Mouse (Mus musculus): ENCODE measurements around the gene Peli1. TPM values are rescaled to one million over a fixed set of nuclear protein-coding genes. Genes with fewer than 3 reads are reported as not detected.

Peli1 gene
- polyA plus RNA-seq, 1 experiment: 9.1 TPM

DNA sequence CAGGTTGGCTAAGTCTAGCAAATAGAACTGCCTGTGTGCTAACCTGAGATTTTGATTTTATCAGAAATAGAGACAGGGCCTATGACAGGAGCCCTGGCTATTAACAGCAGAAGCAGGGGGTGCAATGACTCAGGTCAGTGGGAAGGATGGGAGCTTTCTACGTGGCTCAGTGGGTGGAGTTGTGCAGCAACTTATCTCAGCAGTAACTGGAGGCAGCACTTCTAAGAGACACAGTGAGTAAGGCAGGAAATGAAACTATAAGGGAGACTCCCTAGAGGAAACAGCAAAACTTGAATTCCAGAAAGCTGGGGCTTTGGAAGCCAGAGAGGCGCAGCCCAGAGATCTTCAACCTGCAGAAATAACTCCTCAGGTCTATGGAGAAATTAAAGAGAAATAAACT, 8.4 kb upstream of the Peli1 start:
- H3K4me1 ChIP-seq (ENCODE audit: control insufficient read depth, insufficient read depth, low read length): no peaks in the 10 kb centered on the region
- no peak overlapping the region for H3K4me3 ChIP-seq (replicated peaks; ENCODE audit: control insufficient read depth, low read depth, low read length)
- H3K27ac ChIP-seq (ENCODE audit: control insufficient read depth, insufficient read depth, low read depth, low read length, poor library complexity): no peak overlapping the region
- 42% methylated on average over 2 of the region's 2 CpGs for WGBS
- TF ChIP-seq POLR2A (IDR thresholded peaks at IDR 0.05; ENCODE audit: borderline replicate concordance, control insufficient read depth, low read depth, low read length): no peak
- TF ChIP-seq CTCF (IDR thresholded peaks at IDR 0.05; ENCODE audit: control insufficient read depth, insufficient read depth, low read length): no peak

DNA sequence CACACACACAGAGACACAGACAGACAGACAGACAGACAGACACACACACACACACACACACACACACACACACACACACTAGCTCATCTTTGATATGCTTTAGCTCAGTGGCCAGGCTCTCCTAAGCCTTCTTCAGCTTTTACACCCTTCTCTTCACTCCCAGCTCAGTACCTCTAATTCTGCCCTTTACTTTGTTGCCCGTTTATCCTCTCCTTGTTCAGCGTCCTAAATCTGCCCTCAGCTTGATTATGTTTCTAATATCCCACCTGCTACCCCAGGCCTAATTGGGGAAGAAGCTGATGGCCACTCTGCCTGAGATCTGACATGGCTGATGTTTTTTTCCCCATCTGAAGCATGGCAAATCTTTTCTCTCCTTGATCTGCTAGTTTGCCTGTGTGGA, 2.7 kb upstream of the Peli1 start:
- 68% methylated on average over 2 of the region's 2 CpGs for WGBS

DNA sequence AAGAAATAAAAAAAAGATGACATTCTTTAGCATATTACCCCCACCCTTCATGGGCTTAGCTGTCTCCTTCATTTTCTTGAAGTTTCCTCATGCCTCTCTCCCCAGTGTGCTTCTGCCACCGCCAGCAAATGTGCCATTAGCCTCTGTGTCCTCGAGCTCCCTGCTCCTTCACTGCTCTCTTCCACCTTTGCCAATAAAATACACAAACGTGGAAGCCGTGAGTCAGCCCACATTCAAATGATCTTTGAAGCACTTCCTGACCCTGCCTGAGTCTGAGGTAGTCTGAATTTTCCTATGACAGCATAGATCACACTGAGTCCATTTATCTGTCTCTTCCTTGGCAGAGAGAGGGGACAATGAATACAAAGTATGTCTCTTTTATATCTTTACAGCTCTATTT, 1.5 kb upstream of the Peli1 start:
- TF ChIP-seq CTCF (IDR thresholded peaks at IDR 0.05; ENCODE audit: control insufficient read depth, insufficient read depth, low read length): no peak
- no peak for TF ChIP-seq POLR2A (IDR thresholded peaks at IDR 0.05; ENCODE audit: borderline replicate concordance, control insufficient read depth, low read depth, low read length)
- Histone ChIP-seq H3K4me1 (ENCODE audit: control insufficient read depth, insufficient read depth, low read length) (0 out of 2 replicates have a peak, but pooled peaks cover 2% of the 10 kb centered on the region), H3K4me3 (replicated peaks; ENCODE audit: control insufficient read depth, low read depth, low read length) (no peak overlapping the region), H3K27ac (ENCODE audit: control insufficient read depth, insufficient read depth, low read depth, low read length, poor library complexity) (no peak overlapping the region)
- 48% methylated on average over 4 of the region's 4 CpGs for WGBS

More for the DNA sequence above, 2.7 kb upstream of the Peli1 start:
- no peak overlapping the region for H3K27ac ChIP-seq (ENCODE audit: control insufficient read depth, insufficient read depth, low read depth, low read length, poor library complexity)
- 0 out of 2 replicates have a peak, but pooled peaks cover 2% of the 10 kb centered on the region for H3K4me1 ChIP-seq (ENCODE audit: control insufficient read depth, insufficient read depth, low read length)
- H3K4me3 ChIP-seq (replicated peaks; ENCODE audit: control insufficient read depth, low read depth, low read length): no peak overlapping the region
- TF ChIP-seq POLR2A (IDR thresholded peaks at IDR 0.05; ENCODE audit: borderline replicate concordance, control insufficient read depth, low read depth, low read length): no peak
- no peak for TF ChIP-seq CTCF (IDR thresholded peaks at IDR 0.05; ENCODE audit: control insufficient read depth, insufficient read depth, low read length)

DNA sequence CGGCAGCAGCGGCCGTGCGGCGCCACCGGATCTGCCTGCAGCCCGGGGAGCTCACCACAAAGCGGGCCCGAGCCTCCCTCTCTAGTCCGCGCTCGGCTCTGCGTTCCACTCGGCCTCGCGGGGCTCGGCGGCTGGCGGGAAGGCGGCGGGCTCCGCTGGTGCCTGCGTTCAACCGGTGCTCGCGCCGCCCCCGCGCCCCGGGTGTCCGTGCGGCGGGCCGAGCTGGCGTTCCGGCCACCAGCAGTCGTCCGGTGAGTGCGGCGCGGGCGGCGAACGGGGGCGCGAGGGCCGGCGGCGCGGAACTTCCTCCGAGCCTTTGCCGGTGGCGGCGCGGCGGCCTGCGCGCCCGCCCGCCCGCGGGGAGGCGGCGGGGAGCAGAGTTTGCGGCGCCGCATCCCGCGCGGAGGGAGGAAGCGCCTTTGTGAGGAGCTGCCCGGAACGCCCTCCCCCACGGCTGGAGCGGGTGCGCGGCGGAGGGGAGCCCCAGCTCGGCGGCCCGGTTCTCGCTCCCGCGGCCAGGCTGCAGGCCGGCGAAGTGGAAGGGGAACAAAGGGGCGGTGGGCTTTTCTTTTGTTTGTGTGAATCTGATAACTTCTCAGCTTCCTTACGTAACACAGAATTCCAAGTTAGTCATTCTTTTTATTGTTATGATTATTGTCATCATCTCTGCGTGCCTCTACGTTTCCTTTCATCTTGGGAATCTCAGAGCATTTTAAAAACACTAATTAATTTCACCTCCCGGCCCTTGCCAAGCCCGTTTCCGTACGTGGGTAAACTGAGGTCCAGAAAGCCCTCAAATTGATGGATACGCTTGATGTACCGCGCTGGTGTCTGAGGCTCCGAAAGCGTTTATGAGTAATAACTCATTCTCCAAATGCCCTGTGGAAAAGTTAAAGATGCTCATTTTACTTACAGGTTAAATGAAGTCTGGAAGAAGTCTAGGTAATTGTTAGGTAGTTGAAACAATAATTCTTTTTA, 626 bp downstream of the Peli1 start:
- H3K4me3 ChIP-seq (replicated peaks; ENCODE audit: control insufficient read depth, low read depth, low read length): peak overlapping the region; percentile 82
- H3K4me1 ChIP-seq (ENCODE audit: control insufficient read depth, insufficient read depth, low read length): 0 out of 2 replicates have a peak, but pooled peaks cover 2% of the 10 kb centered on the region
- WGBS: under 1% methylated on average over 97 of the region's 99 CpGs
- H3K27ac ChIP-seq (ENCODE audit: control insufficient read depth, insufficient read depth, low read depth, low read length, poor library complexity): peak overlapping the region; percentile 98
- TF ChIP-seq CTCF (IDR thresholded peaks at IDR 0.05; ENCODE audit: control insufficient read depth, insufficient read depth, low read length): no peak
- no peak for TF ChIP-seq POLR2A (IDR thresholded peaks at IDR 0.05; ENCODE audit: borderline replicate concordance, control insufficient read depth, low read depth, low read length)

DNA sequence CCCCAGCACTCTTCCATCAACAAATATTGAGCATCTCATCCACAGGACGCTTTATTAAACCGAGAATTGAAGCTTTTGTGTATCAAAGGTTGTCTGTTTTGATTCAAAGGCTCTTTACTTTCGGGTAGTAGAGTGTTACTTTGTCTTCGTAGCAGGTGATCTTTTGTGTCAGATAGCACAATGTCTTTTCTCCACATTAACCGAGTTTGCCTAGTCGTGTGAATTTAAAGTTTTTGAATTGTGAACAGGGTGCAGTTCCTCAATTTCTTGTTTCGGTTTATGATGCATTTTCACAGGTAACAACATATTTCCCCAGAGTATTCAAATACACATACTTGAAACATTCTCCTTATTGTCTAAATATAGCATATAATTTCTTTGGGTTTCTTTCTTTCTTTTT, 1.5 kb downstream of the Peli1 start:
- TF ChIP-seq CTCF (IDR thresholded peaks at IDR 0.05; ENCODE audit: control insufficient read depth, insufficient read depth, low read length) (no peak), POLR2A (IDR thresholded peaks at IDR 0.05; ENCODE audit: borderline replicate concordance, control insufficient read depth, low read depth, low read length) (peak; percentile 9; the same call in 1 of the 2 replicates)
- Histone ChIP-seq H3K4me3 (replicated peaks; ENCODE audit: control insufficient read depth, low read depth, low read length) (peak overlapping the region; percentile 52), H3K27ac (ENCODE audit: control insufficient read depth, insufficient read depth, low read depth, low read length, poor library complexity) (no peak overlapping the region), H3K4me1 (ENCODE audit: control insufficient read depth, insufficient read depth, low read length) (0 out of 2 replicates have a peak, but pooled peaks cover 2% of the 10 kb centered on the region)
- WGBS: 1% methylated on average over 7 of the region's 7 CpGs

DNA sequence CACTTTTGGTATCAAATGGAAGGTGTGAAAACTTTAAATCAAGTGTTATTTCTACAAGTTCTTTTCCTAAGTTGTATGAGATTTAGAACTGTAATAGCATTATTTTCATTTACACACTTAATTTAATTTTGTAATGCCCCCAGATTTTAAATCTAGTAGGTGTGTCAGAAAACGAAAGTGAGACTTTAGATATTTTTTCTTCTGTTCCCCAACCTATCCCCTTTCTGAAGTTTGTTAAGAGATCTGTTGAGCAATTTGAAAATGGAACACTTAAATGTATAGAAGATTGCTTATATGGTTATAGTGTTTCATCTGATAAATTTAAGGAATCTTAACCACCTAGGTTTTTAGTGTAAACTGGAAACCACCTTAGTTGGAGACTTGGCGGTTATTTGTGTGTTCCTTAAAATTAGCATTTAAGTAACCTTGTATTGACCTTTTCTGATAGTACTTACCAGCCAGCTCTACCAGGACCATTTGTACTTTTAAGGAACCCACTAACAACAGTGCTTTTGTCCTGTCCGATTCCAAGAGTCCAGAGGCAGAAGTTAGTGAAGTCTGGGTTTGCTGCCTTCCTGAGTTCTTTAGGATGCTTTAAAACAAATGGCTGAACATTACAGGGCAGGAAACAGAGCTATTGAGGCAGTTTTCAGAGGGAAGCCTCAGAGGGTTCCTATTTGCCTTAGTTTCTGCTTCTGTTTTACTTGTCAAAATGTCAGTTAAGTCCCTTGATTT, 2.2 kb downstream of the Peli1 start:
- TF ChIP-seq CTCF (IDR thresholded peaks at IDR 0.05; ENCODE audit: control insufficient read depth, insufficient read depth, low read length) (no peak), POLR2A (IDR thresholded peaks at IDR 0.05; ENCODE audit: borderline replicate concordance, control insufficient read depth, low read depth, low read length) (no peak)
- WGBS: 13% methylated on average over 3 of the region's 3 CpGs

DNA sequence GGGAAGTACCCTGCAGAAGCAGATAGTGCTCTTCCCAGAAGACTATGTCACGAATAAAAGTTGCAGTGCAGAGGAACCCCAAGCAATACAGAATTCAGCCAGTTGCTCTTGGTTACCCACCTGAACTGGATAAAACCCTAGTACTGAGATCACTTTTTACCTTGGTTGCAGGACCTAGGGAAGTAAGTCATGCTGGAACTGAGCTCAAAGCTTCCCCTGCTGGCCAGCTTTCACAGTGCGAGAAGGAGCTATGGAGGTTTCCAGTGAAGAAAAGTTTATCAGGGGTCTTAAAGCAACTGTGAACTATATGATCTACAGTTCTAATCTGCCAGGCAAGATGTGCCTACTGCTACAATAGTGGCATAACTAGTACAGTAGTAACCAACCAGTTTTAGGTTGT, 5.5 kb downstream of the Peli1 start:
- no peaks in the 10 kb centered on the region for H3K4me1 ChIP-seq (ENCODE audit: control insufficient read depth, insufficient read depth, low read length)
- WGBS: 65% methylated on average over 2 of the region's 2 CpGs
- TF ChIP-seq POLR2A (IDR thresholded peaks at IDR 0.05; ENCODE audit: borderline replicate concordance, control insufficient read depth, low read depth, low read length) (no peak), CTCF (IDR thresholded peaks at IDR 0.05; ENCODE audit: control insufficient read depth, insufficient read depth, low read length) (peak; percentile 28; the same call in 1 of the 2 replicates)
- H3K27ac ChIP-seq (ENCODE audit: control insufficient read depth, insufficient read depth, low read depth, low read length, poor library complexity): no peak overlapping the region
- no peak overlapping the region for H3K4me3 ChIP-seq (replicated peaks; ENCODE audit: control insufficient read depth, low read depth, low read length)

More for the DNA sequence above, 2.2 kb downstream of the Peli1 start:
- Histone ChIP-seq H3K27ac (ENCODE audit: control insufficient read depth, insufficient read depth, low read depth, low read length, poor library complexity) (no peak overlapping the region), H3K4me1 (ENCODE audit: control insufficient read depth, insufficient read depth, low read length) (0 out of 2 replicates have a peak, but pooled peaks cover 2% of the 10 kb centered on the region), H3K4me3 (replicated peaks; ENCODE audit: control insufficient read depth, low read depth, low read length) (no peak overlapping the region)

DNA sequence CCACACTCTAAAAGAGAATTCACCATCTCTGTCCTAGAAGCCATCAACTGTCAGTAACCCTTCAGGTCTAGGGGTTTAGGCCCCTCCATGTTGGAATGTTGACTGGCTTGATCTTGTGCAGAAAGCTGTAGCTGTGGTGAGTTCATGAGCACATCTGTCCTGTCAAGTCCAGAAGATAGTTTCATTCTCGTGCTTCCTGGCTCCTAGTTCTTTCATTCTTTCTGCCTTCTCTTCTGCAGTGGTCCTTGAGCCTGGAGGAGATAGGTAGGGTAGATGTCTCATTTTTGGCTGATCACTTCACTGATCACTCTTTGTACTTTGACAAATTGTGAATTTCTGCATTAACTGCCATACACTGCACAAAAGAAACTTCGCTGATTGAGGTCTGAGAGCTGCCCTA, 7.4 kb downstream of the Peli1 start:
- no peak overlapping the region for H3K27ac ChIP-seq (ENCODE audit: control insufficient read depth, insufficient read depth, low read depth, low read length, poor library complexity)
- H3K4me1 ChIP-seq (ENCODE audit: control insufficient read depth, insufficient read depth, low read length): no peaks in the 10 kb centered on the region
- TF ChIP-seq POLR2A (IDR thresholded peaks at IDR 0.05; ENCODE audit: borderline replicate concordance, control insufficient read depth, low read depth, low read length) (no peak), CTCF (IDR thresholded peaks at IDR 0.05; ENCODE audit: control insufficient read depth, insufficient read depth, low read length) (no peak)
- H3K4me3 ChIP-seq (replicated peaks; ENCODE audit: control insufficient read depth, low read depth, low read length): no peak overlapping the region
- 55% methylated on average over 2 of the region's 2 CpGs for WGBS
